Mouse (Mus musculus): ENCODE measurements around the gene Thop1.
"Not testable (repeated sequence)": the region's sequence is repeated elsewhere in the genome, so short reads cannot be mapped to it uniquely, and the experiment has no call there.

Thop1 gene

GRCm38 (mm10) chr10:81069836-81070235, at the start of gene Thop1:
Thop1 (plus strand) TSS chr10:81070035.
- DNase-seq (ENCODE audit: low spot score) = peak; percentile 95

DNA sequence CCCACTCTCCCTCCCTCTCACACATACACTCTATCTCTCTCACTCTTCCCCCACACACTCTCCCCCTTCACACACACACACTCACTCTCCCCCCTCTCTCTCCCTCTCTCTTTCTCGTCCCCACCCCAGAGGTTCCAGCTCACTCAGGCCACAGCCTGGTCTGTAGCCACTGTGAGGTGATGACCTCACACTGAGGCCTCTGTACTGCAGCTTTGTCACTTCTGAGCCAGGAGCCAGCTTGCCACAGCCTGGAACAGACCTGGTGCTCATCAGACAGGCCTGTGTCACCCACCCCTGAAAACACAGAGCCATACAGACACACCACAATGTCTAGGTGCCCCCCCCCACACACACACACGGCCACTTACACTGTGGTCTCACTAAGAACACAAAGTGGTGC, 49.6 kb upstream of the Thop1 start:
- no peak for DNase-seq (ENCODE audit: low spot score)

DNA sequence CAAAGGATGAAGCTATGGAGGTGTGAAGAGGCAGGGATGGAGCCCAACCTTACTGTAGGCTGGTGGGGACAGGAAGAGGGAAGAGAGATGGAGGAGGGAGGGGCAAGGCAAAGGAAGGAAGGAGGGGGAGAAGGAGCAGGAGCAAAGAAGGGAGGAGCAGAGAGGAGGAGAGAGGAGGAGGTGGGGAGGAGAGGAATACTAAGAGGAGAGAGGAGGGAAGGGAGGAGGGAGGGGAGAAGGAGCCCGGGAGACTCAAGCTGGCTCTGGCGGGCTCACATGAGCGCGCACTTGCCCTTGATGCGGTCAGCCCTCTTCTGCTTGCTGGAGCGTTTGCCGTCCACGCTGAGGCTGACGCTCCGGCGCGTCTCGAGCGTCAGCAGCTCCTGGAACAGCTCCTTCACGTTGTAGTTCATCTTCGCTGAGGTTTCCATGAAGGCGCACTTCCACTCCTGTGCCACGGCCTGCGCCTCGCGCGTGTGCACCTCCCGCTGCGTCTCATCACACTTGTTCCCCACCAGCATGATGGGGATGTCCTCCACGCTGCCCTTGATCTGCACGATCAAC, 48.2 kb upstream of the Thop1 start:
- no peak for DNase-seq (ENCODE audit: low spot score)

GRCm38 (mm10) chr10:81022744-81023143, 47.1 kb upstream of the Thop1 start:
- DNase-seq (ENCODE audit: low spot score) = no peak

DNA sequence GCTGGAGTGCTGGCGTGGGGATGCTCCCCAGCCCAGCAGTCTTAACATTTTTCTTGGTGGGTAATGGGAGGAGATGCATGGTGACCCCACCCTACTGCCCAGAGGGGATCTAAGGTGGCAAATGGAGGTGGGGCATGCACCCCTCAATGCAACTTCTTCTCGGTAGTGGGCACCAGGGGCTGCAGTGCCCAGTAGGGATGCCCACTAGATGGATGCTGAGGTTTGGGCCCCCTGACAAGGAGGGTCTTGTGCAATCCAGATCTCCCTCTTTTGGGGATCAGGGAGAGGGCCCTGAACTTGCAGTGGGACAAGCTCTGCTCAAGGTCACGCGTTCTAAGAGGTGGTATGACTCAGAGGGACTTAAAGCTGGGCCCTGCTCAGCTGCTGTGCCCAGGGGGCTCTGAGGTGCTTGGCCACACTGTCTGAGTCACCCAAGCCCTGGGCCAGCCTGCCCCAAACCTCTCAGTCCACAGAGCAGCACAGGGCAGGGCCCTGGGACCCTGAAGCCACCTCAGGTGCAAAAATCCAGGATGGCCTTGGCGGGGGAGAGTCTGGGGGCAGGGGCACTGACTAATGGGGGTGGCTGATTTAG, 45.4 kb upstream of the Thop1 start:
- DNase-seq (ENCODE audit: low spot score) = no peak

DNA sequence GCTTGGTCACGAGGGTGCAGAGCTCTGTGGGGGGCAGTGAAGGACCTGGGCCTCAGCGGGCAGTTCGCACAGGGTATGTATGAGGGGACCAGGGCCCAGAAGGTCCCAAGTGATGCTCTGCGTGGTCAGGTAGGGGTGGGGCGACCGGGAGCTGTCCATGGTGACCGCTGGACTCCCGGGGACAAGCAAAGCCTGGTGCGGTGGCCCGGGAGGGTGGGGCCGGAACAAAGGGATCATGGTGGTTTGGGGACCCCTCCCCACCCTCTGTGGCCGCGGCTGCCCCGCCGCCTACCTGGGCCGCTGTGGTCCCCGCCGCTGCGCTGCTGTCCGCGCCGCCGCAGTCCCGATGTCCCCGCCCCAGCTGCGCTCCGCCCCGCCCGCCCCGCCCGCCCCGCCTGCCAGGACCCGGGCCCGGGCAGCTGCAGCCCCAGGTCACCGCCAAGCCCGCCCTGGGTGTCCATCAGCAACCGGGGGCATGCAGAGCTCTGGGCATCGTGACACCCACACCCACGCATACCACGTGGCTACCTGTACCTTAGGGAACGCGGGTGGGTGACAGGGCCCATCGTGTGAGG, 44.7 kb upstream of the Thop1 start:
- DNase-seq (ENCODE audit: low spot score) = no peak

DNA sequence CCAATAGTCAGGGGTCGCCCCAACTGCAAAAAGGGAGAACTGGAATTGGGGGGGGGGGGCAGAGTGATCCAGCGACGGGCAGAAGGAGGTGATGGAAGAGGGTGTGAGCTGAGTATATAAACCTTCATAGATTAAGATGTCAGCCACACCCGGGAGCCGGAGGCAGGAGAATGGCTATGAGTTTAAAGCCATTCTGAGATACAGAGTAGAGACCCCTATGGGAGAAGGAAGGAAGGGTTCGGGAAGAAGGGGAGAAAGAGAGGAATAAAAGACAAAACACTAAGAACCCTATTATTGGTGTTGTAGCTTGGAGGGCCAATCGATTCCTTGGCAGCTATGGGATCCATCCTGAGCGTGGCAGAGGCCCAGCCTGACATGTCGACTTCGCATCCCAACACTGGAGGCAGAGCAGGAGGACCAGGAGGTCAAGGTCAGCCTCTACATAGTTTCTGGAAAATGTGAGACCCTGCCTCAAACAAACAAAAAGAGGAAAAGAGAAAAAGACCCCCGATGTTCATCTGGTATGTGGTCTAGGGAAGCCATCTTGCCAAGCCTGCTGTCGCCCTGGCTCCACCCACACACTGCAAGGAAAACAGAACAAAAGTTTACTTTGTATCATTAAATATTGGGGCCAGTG, 44.1 kb upstream of the Thop1 start, which contains the start of gene Diras1:
TSS of gene Diras1 (minus strand) at position 24 of the 637 bp plus-strand sequence.
- DNase-seq (ENCODE audit: low spot score) = no peak

- no peak for DNase-seq (ENCODE audit: low spot score)
Measured at GRCm38 (mm10) chr10:81026857-81027256, 43.0 kb upstream of the Thop1 start.

- DNase-seq (ENCODE audit: low spot score) = no peak
Measured at GRCm38 (mm10) chr10:81027331-81027730, 42.5 kb upstream of the Thop1 start.

DNA sequence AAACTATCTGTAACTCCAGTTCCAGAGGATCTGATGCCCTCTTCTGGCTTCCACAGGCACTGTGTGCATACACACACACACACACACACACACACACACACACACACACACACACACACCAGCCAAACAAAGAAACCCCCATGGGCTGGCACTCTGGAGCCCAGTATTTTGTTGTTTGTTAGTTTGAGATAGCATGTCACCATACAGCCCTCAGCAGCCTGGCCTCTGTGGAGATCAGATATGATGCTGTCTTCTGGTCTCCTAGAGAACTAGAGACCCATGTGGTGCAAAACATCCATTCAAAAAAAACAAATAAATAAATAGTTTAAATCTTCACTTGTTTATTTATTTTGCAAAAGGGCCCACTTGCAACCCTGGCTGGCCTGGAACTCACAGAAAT, 41.6 kb upstream of the Thop1 start:
- DNase-seq (ENCODE audit: low spot score) = no peak

DNA sequence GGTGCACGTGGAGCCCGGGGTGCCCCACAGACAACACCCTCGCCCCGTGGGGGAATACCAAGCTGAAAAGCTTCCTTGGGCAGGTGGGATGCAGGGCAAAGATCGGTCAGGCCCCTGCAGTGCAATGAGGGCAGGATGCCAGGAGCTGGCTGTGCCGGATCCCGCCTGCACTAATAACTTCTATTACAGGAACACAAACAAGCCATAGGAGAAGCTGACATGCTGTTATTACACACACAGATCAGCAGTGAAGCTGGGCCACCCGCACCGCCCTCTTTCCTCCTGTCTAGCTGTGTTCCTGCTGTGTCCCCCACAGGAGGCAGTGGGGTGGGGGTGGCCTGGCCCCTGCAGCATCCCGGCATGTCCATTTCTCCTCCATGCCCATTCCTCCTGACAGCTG, 40.8 kb upstream of the Thop1 start:
- no peak for DNase-seq (ENCODE audit: low spot score)

DNA sequence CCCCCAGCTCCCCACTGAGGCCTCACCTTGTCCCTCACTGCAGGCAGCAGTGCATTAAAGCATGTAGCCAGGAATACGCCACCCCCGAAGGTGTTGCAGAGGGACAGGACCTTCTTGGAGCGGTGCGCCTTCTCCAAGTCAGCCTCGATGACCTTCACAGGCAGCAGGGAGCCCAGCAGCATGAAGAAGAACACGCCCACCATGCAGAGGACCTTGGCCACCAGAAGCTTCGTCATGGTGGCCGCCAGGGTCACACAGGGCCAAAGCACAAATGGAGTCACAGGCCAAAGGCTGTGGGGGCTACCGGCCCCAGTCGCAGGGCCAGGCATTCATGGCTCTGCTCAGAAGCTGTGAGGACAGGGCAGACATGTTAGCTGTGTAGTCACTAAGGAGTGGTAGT, 36.2 kb upstream of the Thop1 start:
- no peak for DNase-seq (ENCODE audit: low spot score)

GRCm38 (mm10) chr10:81036251-81036650, 33.6 kb upstream of the Thop1 start:
- DNase-seq (ENCODE audit: low spot score) = no peak

- DNase-seq (ENCODE audit: low spot score) = peak; percentile 93
Measured at GRCm38 (mm10) chr10:81036988-81037580, 32.8 kb upstream of the Thop1 start, which contains the start of gene Slc39a3. Slc39a3 (minus strand) TSS chr10:81037426.

GRCm38 (mm10) chr10:81041458-81042175, 28.2 kb upstream of the Thop1 start:
- DNase-seq (ENCODE audit: low spot score) = peak; percentile 38

- DNase-seq (ENCODE audit: low spot score) = not testable (repeated sequence)
Measured at GRCm38 (mm10) chr10:81045246-81045645, 24.6 kb upstream of the Thop1 start.

DNA sequence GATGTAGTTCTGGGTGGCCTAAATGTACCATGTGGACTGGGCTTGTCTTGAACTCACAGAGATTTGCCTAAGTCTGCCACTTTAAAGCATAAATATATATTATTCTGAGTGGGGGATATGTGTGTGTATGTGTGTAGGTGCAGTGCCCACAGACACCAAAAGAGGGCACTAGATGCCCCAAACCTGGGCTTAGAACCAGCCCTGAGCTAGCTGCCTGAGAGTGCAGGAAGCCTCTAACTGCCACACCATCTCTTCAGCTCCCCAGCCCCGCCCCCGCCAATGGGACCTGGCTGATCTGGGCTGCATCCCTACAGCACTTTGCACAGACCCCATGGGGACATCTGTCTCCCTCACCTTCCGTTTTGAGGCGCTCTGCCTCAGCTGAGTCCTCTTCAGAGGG, 19.2 kb upstream of the Thop1 start:
- DNase-seq (ENCODE audit: low spot score) = no peak

DNA sequence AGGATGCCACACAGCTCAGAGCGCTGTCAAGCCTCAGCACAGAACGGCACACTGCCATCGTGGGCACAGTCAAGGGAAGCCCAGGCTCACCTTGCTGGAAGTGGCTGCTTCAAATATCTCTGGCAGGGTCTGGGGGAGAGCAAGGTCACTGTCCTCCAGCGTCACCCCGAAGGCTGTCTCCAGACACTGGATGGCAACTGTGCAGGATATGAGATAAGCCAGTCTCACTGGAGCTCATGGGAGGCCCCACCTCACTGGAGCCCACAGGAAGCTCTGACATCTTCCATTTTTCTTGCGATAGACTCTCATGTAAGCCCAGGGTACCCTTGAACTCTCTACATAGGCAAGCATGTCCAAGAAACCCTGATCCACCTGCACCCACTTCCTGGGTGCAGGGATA, 18.7 kb upstream of the Thop1 start:
- DNase-seq (ENCODE audit: low spot score) = no peak

GRCm38 (mm10) chr10:81052577-81052976, 17.3 kb upstream of the Thop1 start:
- DNase-seq (ENCODE audit: low spot score) = no peak

DNA sequence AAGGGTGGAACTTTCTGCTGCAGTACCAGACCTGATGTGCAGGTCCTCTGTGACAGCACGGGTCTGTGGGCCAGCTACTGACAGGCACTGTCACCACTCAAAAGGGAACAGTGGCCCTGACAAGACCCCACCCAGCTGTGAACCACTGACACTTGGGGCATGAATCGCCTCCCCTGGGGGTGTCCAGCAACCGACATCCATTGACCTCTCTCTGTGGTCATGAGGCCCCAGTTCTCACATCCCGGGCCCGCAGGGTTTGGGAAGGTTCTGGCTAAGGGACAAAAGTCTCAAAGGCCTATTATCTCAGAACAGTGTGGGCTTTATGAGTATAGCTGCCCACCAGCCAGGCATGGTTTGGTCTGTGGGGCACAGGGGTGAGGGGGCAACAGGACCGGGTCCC, 14.7 kb upstream of the Thop1 start:
- no peak for DNase-seq (ENCODE audit: low spot score)

DNA sequence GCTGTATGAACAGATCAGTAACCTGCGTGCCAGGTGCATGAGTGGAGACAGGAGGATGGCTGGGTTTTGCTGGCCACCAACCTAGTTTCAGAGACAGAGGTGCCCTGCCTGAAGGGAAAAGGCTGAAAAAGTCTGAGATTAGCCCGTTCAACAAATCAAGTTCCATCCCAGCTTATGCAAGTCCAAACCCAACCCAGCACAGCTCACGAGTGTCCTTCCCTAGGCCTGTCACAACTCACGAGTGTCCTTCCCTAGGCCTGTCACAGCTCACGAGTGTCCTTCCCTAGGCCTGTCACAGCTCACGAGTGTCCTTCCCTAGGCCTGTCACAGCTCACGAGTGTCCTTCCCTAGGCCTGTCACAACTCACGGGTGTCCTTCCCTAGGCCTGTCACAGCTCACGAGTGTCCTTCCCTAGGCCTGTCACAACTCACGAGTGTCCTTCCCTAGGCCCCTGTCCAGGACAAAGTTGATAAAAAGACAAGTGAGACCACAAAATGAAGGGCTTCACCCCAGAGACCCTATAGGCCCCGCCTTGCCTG, 14.0 kb upstream of the Thop1 start:
- DNase-seq (ENCODE audit: low spot score) = not testable (repeated sequence)
